Mouse (Mus musculus) neural tube, embryonic 14.5 days (tissue): ENCODE results near the gene Ski. TPM values are rescaled to one million over a fixed set of nuclear protein-coding genes. Genes with fewer than 3 reads are reported as not detected.

Experiments used
- ATAC-seq: fragments of 200-750 bp; cut with Nextera tagmentation; 2 replicates; pipeline ENCODE4 v1.8.0; 2017; ENCODE audit warnings: low read depth, mild to moderate bottlenecking, moderate TSS enrichment, moderate library complexity
- H3K27ac ChIP-seq: fragments of 300-500 bp; sonication (generic); 2 replicates; pipeline ENCODE4 v1.5.1; 2014; ENCODE audit warnings: low read depth, mild to moderate bottlenecking, control low read depth, low read length, moderate library complexity, mixed read lengths
- H3K27me3 ChIP-seq: fragments of 300-500 bp; sonication (generic); 2 replicates; pipeline ENCODE4 v1.6.1; 2014; ENCODE audit warnings: low read length; ENCODE audit not compliant: control insufficient read depth, insufficient read depth
- H3K36me3 ChIP-seq: fragments of 300-500 bp; sonication (generic); 2 replicates; pipeline ENCODE4 v1.6.1; 2014; ENCODE audit warnings: low read length, mixed read lengths; ENCODE audit not compliant: control insufficient read depth, insufficient read depth
- H3K4me1 ChIP-seq: fragments of 300-500 bp; sonication (generic); 2 replicates; pipeline ENCODE4 v1.6.1; 2014; ENCODE audit warnings: low read length; ENCODE audit not compliant: control insufficient read depth, insufficient read depth
- H3K4me2 ChIP-seq: fragments of 300-500 bp; sonication (generic); 2 replicates; pipeline ENCODE4 v1.6.1; 2014; ENCODE audit warnings: mild to moderate bottlenecking, low read depth, low read length, control low read depth
- H3K4me3 ChIP-seq: fragments of 300-500 bp; sonication (generic); 2 replicates; pipeline ENCODE4 v1.5.1; 2014; ENCODE audit warnings: low read depth, low read length, control low read depth, mixed read lengths
- H3K9ac ChIP-seq: fragments of 300-500 bp; sonication (generic); replicated peaks from 2 replicates; pipeline ENCODE4 v1.6.1; 2014; ENCODE audit warnings: low read depth, mild to moderate bottlenecking, control low read depth, low read length, mixed read lengths
- H3K9me3 ChIP-seq: fragments of 300-500 bp; sonication (generic); 2 replicates; pipeline ENCODE4 v1.6.1; 2016; ENCODE audit warnings: low read length; ENCODE audit not compliant: control insufficient read depth
- WGBS: fragments of 180-500 bp; shearing (Covaris S2); extraction: QIAGEN DNeasy Blood & Tissue Kit; methylation state at CpG from one replicate; pipeline ENCODE4 v1.1.7; 2014; 5-methylcytosine and 5-hydroxymethylcytosine counted together
- polyA plus RNA-seq: library from polyadenylated mRNA; unstranded; fragments of >200 nt; fragmentation: Nextera tagmentation; extraction: Ambion mirVana; gene quantifications from 2 replicates; pipeline ENCODE4 v1.2.1, GENCODE M21; 2014

The Ski gene
- polyA plus RNA-seq, 1 experiment from 2014 or later, result 16.8 TPM

DNA sequence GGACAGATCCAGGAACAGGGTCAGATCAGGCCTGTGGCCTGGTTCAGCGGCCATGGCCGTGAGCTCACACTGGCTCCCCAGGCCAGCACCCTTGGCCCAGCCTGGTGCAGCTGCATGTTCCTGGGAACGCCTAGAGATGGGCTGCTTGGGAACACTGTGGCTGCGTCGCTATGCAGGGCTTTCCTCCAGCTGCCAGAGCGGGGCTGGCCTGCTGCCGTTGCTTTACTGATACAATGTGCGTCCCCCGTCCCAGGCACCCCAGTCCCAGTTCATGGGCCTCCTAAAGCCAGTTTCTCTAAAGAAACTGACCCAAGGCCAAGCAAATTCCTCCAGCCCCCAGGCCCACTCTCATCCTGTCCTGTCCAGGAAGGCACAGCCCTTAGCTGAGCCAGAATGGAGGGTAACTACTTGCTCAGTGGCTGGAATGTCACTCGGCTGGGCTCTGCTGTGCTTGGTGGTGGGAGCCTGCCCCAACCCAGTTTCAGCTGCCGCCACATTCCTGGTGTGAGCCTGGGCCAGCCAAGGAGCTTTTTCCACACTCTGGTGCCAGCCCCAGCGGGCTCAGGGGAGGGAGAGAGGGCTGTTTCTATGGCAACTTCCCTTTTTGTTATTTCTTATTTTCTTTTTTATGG is 78.4 kb downstream of the Ski start:
- 22% methylated on average over 11 of the region's 12 CpGs for whole genome bisulfite sequencing
- Histone ChIP-seq H3K9me3 (no peaks in the 10 kb centered on the region), H3K27ac (peak overlapping the region; percentile 67), H3K4me3 (no peak overlapping the region), H3K27me3 (no peaks in the 10 kb centered on the region), H3K9ac (peak overlapping the region; percentile 26; the same call in 1 of the 2 replicates), H3K36me3 (no peaks in the 10 kb centered on the region), H3K4me1 (peaks cover 13% of the 10 kb centered on the region), H3K4me2 (no peak overlapping the region)
- peak; percentile 84 for ATAC-seq

DNA sequence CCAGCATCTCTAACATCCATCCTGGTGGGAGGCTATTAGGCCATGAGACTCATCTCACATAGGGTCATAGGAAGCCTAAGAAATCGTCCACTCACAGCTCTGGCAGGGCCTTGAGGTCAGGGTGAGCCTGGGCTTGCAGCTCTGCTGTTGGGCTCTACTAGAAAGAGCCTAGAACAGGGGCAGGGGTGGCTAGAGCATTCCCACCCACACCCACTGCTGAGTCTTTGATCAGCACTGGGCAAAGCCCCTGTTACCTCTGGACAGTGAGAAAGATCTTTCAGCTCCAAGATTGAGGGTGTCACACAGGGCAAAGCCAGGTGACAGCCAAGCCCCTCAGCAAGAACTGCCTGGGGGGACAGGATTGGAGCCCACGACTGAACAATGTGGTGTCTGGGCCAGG is 79.0 kb downstream of the Ski start:
- H3K4me2 ChIP-seq, result no peak overlapping the region
- H3K27ac ChIP-seq, result peak overlapping the region; percentile 67
- H3K9ac ChIP-seq, result peak overlapping the region; percentile 26; the same call in 1 of the 2 replicates
- ATAC-seq, result no peak
- H3K36me3 ChIP-seq, result no peaks in the 10 kb centered on the region
- 40% methylated on average over 2 of the region's 2 CpGs for WGBS
- peaks cover 13% of the 10 kb centered on the region for H3K4me1 ChIP-seq
- no peaks in the 10 kb centered on the region for H3K9me3 ChIP-seq
- H3K4me3 ChIP-seq, result no peak overlapping the region
- H3K27me3 ChIP-seq, result no peaks in the 10 kb centered on the region

DNA sequence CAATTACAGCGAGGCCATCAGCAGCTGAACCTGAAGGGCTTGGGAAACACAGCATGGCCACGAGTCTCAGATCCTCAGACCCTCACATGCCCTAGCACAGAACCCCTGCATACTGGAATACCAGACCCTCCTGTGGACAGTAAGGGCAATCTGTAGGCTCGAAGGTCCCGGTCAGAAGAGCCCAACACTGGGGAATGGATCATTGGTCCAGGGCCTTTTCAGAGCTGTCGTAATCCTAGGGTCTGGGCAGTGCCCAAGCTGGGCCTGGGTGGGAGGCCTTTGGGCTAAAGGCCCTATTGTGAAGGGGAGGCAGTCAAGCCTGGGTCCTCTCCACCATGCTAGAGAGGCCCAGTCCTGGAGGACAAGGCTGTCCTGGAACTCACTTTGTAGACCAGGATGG is 79.6 kb downstream of the Ski start:
- ATAC-seq, result no peak

DNA sequence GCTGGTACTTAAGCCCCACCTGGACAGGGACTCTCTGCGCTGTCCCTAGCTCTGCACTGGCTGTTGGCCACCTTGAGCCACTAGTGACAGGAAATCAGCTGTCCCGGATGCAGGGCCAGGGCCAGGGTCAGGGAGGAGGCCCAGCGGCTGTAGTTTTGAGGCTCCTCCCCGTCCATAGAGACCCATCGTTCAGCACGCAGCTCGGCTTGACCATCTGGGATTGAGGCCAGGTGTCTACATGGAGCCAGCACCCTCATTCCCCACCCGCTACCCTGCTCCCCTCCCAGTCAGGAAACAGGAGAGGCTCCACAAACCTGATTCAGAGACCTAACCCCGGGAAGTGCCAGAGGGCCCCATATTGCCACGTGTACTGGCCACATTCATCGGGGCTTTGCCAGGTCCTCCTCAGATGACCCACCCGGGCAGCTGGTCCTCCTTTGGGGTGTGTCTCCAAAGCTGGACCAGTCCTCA is 81.6 kb downstream of the Ski start:
- no peak overlapping the region for H3K4me3 ChIP-seq
- H3K9me3 ChIP-seq, result no peaks in the 10 kb centered on the region
- H3K36me3 ChIP-seq, result no peaks in the 10 kb centered on the region
- no peak overlapping the region for H3K27ac ChIP-seq
- no peak overlapping the region for H3K4me2 ChIP-seq
- no peak for ATAC-seq
- no peak overlapping the region for H3K9ac ChIP-seq
- peaks cover 13% of the 10 kb centered on the region for H3K4me1 ChIP-seq
- WGBS, result 68% methylated on average over 12 of the region's 12 CpGs
- no peaks in the 10 kb centered on the region for H3K27me3 ChIP-seq

More for the DNA sequence above, 79.6 kb downstream of the Ski start:
- peaks cover 13% of the 10 kb centered on the region for H3K4me1 ChIP-seq
- no peaks in the 10 kb centered on the region for H3K36me3 ChIP-seq
- H3K9me3 ChIP-seq, result no peaks in the 10 kb centered on the region
- no peak overlapping the region for H3K9ac ChIP-seq
- no peak overlapping the region for H3K4me3 ChIP-seq
- no peak overlapping the region for H3K27ac ChIP-seq
- H3K27me3 ChIP-seq, result no peaks in the 10 kb centered on the region
- WGBS, result 90% methylated on average over 5 of the region's 5 CpGs
- H3K4me2 ChIP-seq, result no peak overlapping the region

DNA sequence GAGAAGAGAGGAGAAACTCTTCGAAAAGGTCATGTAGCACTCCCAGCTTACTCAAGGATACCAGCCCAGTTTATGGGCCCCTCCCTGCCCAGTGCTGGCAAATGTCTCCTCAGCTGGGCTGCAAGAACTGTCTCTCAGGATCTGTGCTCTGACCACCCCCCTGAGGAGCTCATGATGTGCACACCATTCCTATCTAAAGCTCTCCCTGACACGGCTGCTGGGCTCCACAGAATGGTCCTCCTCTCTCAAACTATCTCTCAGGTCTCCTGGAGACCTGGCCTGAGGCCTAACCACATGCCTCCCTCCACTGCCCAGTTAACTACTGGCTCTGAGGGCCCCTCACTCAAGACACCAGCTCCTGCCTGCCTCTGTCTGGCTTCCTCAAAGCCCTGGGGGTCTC is 82.2 kb downstream of the Ski start:
- 70% methylated on average over 2 of the region's 2 CpGs for WGBS
- Histone ChIP-seq H3K36me3 (no peaks in the 10 kb centered on the region), H3K27me3 (no peaks in the 10 kb centered on the region), H3K4me2 (no peak overlapping the region), H3K27ac (no peak overlapping the region), H3K4me3 (no peak overlapping the region), H3K9me3 (no peaks in the 10 kb centered on the region), H3K9ac (no peak overlapping the region), H3K4me1 (peaks cover 13% of the 10 kb centered on the region)
- no peak for ATAC-seq

DNA sequence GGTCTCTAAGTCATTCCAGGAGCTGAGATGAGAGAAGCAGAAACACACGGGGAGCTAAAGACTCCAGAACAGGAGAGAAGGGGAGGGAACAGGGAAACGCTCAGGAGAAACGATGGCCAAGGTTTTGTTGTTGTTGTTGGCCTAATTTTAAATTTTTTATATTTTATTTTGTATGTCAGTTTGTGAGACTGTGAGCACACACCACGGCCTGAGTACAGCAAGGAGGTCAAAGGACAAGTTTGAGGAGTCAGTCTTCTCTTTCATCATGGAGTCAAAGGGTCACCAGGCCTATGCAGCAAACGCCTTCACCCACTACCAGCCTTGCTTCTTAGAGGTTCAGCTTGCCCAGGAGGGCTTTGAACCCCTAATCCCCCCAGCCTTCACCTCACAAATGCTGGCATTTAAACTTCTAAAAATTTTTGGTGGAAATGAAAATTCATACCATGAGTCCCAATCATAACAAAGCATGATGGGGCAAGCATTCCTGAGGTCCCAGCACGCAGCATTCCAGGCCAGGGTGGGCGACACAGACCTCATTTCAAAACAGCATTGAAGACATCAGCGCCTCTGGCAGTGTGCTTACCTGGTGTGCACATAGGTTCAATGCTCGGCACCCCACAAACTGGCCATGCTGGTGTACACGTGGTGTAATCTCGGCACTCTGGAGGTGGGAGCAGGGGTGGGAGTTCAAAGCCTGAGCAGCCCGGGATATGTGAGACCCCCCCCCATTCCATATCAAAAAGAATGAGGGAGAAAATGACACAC is 82.9 kb downstream of the Ski start:
- no peak overlapping the region for H3K4me2 ChIP-seq
- no peak overlapping the region for H3K27ac ChIP-seq
- WGBS, result 88% methylated on average over 12 of the region's 12 CpGs
- no peaks in the 10 kb centered on the region for H3K9me3 ChIP-seq
- H3K9ac ChIP-seq, result no peak overlapping the region
- no peak overlapping the region for H3K4me3 ChIP-seq
- no peaks in the 10 kb centered on the region for H3K36me3 ChIP-seq
- no peaks in the 10 kb centered on the region for H3K27me3 ChIP-seq
- ATAC-seq, result no peak
- H3K4me1 ChIP-seq, result peaks cover 11% of the 10 kb centered on the region

DNA sequence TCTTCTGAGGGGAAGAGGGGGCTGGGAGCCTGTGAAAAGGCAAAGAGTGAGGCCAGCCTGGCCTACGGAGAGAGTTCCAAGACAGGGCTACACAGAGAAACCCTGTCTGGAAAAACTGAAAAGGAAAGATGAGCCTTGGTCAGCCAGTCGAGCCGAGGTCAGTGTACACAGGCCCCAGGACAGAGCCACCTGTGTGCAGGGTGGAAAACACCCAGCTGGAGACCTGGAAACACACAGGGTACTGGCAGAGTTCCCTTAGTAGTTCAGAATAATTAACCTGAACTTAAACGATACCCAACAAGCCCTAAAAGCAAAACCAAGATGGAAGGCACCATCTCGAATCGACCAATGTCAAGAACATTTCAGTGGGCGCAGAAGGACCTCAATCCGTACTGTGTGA is 83.9 kb downstream of the Ski start:
- H3K4me2 ChIP-seq, result no peak overlapping the region
- 81% methylated on average over 8 of the region's 8 CpGs for WGBS

DNA sequence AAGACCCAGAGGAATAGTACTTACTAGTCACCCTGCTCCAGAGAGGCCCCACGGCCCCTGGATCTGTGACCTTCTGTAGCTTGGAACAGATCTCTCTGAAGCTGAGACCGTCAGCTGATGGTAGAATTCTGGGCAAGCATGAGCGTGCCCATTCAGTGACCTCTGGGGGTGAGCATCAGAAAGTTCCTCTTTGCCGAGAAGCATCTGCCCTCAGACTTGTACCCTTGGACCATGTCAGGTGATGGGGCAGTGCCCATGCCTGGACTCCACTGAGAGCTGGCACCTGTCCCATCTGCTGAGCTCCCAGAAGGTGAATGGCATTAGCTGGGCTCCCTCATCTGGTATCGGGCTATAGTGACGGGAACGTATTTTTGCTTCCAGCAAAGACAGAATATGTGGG is 84.5 kb downstream of the Ski start:
- H3K27me3 ChIP-seq, result no peaks in the 10 kb centered on the region
- ATAC-seq, result no peak
- no peaks in the 10 kb centered on the region for H3K36me3 ChIP-seq
- H3K4me1 ChIP-seq, result peaks cover 6% of the 10 kb centered on the region; the same call in 1 of the 2 replicates
- no peak overlapping the region for H3K9ac ChIP-seq
- no peaks in the 10 kb centered on the region for H3K9me3 ChIP-seq
- no peak overlapping the region for H3K27ac ChIP-seq
- no peak overlapping the region for H3K4me2 ChIP-seq
- WGBS, result 86% methylated on average over 7 of the region's 7 CpGs
- no peak overlapping the region for H3K4me3 ChIP-seq

More for the DNA sequence above, 83.9 kb downstream of the Ski start:
- Histone ChIP-seq H3K4me1 (peaks cover 6% of the 10 kb centered on the region; the same call in 1 of the 2 replicates), H3K9me3 (no peaks in the 10 kb centered on the region), H3K36me3 (no peaks in the 10 kb centered on the region), H3K9ac (no peak overlapping the region), H3K27ac (no peak overlapping the region), H3K27me3 (no peaks in the 10 kb centered on the region), H3K4me3 (no peak overlapping the region)
- ATAC-seq, result no peak

DNA sequence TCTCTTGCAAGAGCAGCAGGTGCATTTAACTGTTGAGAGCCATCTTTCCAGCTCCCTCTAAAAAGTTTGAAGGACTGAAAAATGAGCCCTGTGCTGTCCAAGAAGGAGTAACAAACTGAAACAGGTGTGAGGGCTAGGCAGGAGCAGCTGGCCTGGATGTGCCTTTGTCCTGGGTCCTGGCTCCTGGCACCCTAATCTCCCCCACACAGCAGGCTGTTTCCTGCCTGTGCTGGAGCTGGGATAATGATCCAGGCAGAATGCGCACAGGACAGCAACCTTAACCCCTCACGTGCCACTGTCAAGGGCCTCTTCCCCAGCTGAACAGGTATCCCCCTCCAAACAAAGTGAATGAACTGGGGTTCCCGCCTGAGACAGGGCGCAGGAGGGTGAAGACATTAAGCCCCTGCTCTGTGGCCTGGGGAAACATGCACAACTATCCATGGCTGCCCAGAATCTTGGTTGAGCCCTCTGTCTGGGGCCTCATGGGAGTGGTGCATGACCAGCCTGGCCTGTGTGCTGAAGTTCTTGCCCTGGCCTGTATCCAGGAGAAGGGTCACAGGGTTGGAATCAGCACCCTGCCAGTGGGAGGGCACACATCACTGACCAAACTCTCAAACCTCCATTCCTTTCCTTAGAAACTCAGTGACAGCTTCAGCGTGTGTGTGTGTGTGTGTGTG is 86.3 kb downstream of the Ski start:
- WGBS, result 54% methylated on average over 5 of the region's 5 CpGs
- Histone ChIP-seq H3K27me3 (no peaks in the 10 kb centered on the region), H3K27ac (no peak overlapping the region), H3K9me3 (no peaks in the 10 kb centered on the region), H3K4me3 (no peak overlapping the region), H3K36me3 (no peaks in the 10 kb centered on the region), H3K4me1 (peaks cover 6% of the 10 kb centered on the region; the same call in 1 of the 2 replicates), H3K9ac (no peak overlapping the region), H3K4me2 (no peak overlapping the region)
- no peak for ATAC-seq
